Mouse (Mus musculus): ENCODE measurements at regions not wholly inside any gene's neighbourhood (a gene's known extent, or its start where the extent isn't known, plus 50 kb on each side); places are given as distances from the start of the nearest gene placed in this dataset.

GRCm38 (mm10) chr10:11531343-11531742, 188.1 kb downstream of the Epm2a start:
- TF ChIP-seq CTCF (IDR thresholded peaks at IDR 0.05; ENCODE audit: low read depth) = no peak
- no peak for TF ChIP-seq EP300 (optimal IDR thresholded peaks at IDR 0.05)

All from stomach, postnatal 0 days (tissue).